In the genomic region with DNA sequence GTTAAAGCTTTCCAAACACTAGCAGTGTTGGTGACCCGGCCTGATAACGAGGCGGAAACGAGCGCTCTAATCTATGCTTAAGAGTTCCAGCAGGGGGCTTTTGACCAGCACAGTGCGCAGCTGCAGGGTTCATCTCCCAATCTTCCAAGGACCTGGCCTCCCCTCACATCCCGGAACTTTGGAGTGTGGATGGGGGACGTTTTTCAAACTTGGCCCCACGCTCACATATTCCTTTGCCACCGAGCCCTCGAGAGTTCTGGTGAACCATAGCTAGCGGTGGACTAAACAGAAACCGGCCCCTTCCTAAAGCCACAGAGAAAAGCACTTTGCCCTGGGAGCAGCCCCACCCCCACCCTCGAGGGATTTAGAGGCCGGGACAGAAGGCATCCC, we compare ENCODE assay signal across 8 mouse cellular contexts. TPM values are rescaled to one million over a fixed set of nuclear protein-coding genes. Genes with fewer than 3 reads are reported as not detected.
DNase-seq lines count a peak whose midpoint lies in the region; ATAC-seq and TF ChIP-seq lines count a peak whose summit lies in the region.

No protein-coding gene starts in this region.

- no peaks in the 10 kb centered on the region for H3K9me3 ChIP-seq in E14TG2a.4 (ENCODE audit: low read length)
- H3K9me3 ChIP-seq in hindbrain, postnatal 0 days (ENCODE audit: low read length) = no peaks in the 10 kb centered on the region
- no peaks in the 10 kb centered on the region for H3K9me3 ChIP-seq in liver, embryonic 16.5 days (replicated peaks; ENCODE audit: control insufficient read depth, low read length)

- TF ChIP-seq CTCF in E14TG2a.4 (conservative IDR thresholded peaks at IDR 0.05; ENCODE audit: low read length) = peak; percentile 33
- TF ChIP-seq CTCF in hindbrain, postnatal 0 days (IDR thresholded peaks at IDR 0.05; ENCODE audit: low read depth) = peak; percentile 67

- ATAC-seq in activated CD4-positive, CD25-positive, alpha-beta regulatory T cell, adult 4 months = peak; percentile 61
- peak; percentile 68 for ATAC-seq in hindbrain, postnatal 0 days
- peak; percentile 53; the same call in 1 of the 2 replicates for ATAC-seq in liver, embryonic 16.5 days (ENCODE audit: low read depth)
- ATAC-seq in erythroid progenitor cell, adult 5-6 weeks (replicated peaks; ENCODE audit: low FRiP score, poor library complexity, severe bottlenecking) = no peak

- H3K4me1 ChIP-seq in E14TG2a.4 (replicated peaks; ENCODE audit: low read depth, low read length) = peaks cover 66% of the 10 kb centered on the region
- H3K4me1 ChIP-seq in hindbrain, postnatal 0 days (ENCODE audit: insufficient read depth, low read length) = no peaks in the 10 kb centered on the region
- H3K4me1 ChIP-seq in liver, embryonic 16.5 days (ENCODE audit: control insufficient read depth, low read depth, low read length) = no peaks in the 10 kb centered on the region; the same call in none of the 2 replicates

- 0 out of 2 replicates have a peak overlapping the region, but pooled peaks have one; percentile 25 for H3K9ac ChIP-seq in hindbrain, postnatal 0 days (replicated peaks; ENCODE audit: low read length)
- H3K9ac ChIP-seq in liver, embryonic 16.5 days (ENCODE audit: low read depth, low read length) = peak overlapping the region; percentile 59

- H3K4me3 ChIP-seq in E14TG2a.4 (replicated peaks; ENCODE audit: low read length) = peak overlapping the region; percentile 85
- H3K4me3 ChIP-seq in hindbrain, postnatal 0 days (ENCODE audit: low read length) = peak overlapping the region; percentile 43
- H3K4me3 ChIP-seq in liver, embryonic 16.5 days (ENCODE audit: low read depth, low read length) = peak overlapping the region; percentile 63

- H3K27me3 ChIP-seq in E14TG2a.4 (ENCODE audit: insufficient read depth, low read length) = no peaks in the 10 kb centered on the region
- peaks cover 32% of the 10 kb centered on the region for H3K27me3 ChIP-seq in hindbrain, postnatal 0 days (ENCODE audit: insufficient read depth, low read length)
- peaks cover 28% of the 10 kb centered on the region for H3K27me3 ChIP-seq in liver, embryonic 16.5 days (ENCODE audit: control insufficient read depth, insufficient read depth, low read depth, low read length)

- H3K27ac ChIP-seq in hindbrain, postnatal 0 days = no peak overlapping the region
- no peak overlapping the region for H3K27ac ChIP-seq in liver, embryonic 16.5 days (ENCODE audit: low read length)

- peak; percentile 49 for DNase-seq in forelimb bud, embryonic 11.5 days (ENCODE audit: low read depth, low spot score)
- DNase-seq in hindbrain, postnatal 0 days (ENCODE audit: low spot score) = peak; percentile 68
- DNase-seq in neural tube, embryonic 10.5 days (ENCODE audit: extremely low spot score, low spot score) = peak; percentile 61
- no peak for DNase-seq in cerebellum, adult 8-10 months

- 2% methylated on average over 15 of the region's 15 CpGs for WGBS in hindbrain, postnatal 0 days
- WGBS in liver, embryonic 16.5 days (ENCODE audit: insufficient replicate concordance) = under 1% methylated on average over 15 of the region's 15 CpGs

- H3K4me2 ChIP-seq in hindbrain, postnatal 0 days (ENCODE audit: low read depth, low read length) = peak overlapping the region; percentile 84
- H3K4me2 ChIP-seq in liver, embryonic 16.5 days (ENCODE audit: low read depth, low read length) = peak overlapping the region; percentile 71

- H3K36me3 ChIP-seq in E14TG2a.4 (ENCODE audit: insufficient read depth, low read length) = peaks cover 66% of the 10 kb centered on the region
- H3K36me3 ChIP-seq in hindbrain, postnatal 0 days (ENCODE audit: insufficient read depth, low read length) = no peaks in the 10 kb centered on the region
- no peaks in the 10 kb centered on the region for H3K36me3 ChIP-seq in liver, embryonic 16.5 days (ENCODE audit: control insufficient read depth, insufficient read depth)

RNA-seq across cellular contexts. Expression of gene Utf1, which starts 6.3 kb away (rescaled TPM):
- polyA plus RNA-seq in activated CD4-positive, CD25-positive, alpha-beta regulatory T cell, adult 4 months (2017; shearing (Covaris generic)) = 1 to 10 TPM in 1 of 2 experiments, under 1 TPM in 1; 0.90 to 2.2 TPM
- total RNA-seq in hindbrain, postnatal 0 days (2014; rRNA removed) = not detected in 2 replicates
- polyA plus RNA-seq in hindbrain, postnatal 0 days (2015; fragmentation: Nextera tagmentation; extraction: Ambion mirVana) = not detected in 2 replicates
- polyA plus RNA-seq in liver, embryonic 16.5 days (2015; fragmentation: Nextera tagmentation; extraction: Ambion mirVana) = not detected in 2 replicates
- total RNA-seq in erythroid progenitor cell, adult 5-6 weeks (2015; ENCODE audit: low replicate concordance) = not detected in 2 replicates
- total RNA-seq in erythroid progenitor cell, adult 5-6 weeks (2017; ENCODE audit: low replicate concordance) = not detected in 2 replicates

RNA-seq across cellular contexts. Expression of gene 6430531B16Rik, which starts 28.7 kb away (rescaled TPM):
- 1 to 10 TPM in 1 of 2 experiments, not detected in 1; 1.2 TPM for polyA plus RNA-seq in activated CD4-positive, CD25-positive, alpha-beta regulatory T cell, adult 4 months (2017; shearing (Covaris generic))
- 2.9 TPM in 1 of 2 replicates, not detected in the other for total RNA-seq in hindbrain, postnatal 0 days (2014; rRNA removed)
- polyA plus RNA-seq in hindbrain, postnatal 0 days (2015; fragmentation: Nextera tagmentation; extraction: Ambion mirVana) = 1.3 and 1.8 TPM in 2 replicates
- polyA plus RNA-seq in liver, embryonic 16.5 days (2015; fragmentation: Nextera tagmentation; extraction: Ambion mirVana) = not detected in 2 replicates
- total RNA-seq in erythroid progenitor cell, adult 5-6 weeks (2015; ENCODE audit: low replicate concordance) = not detected in 2 replicates
- not detected in 2 replicates for total RNA-seq in erythroid progenitor cell, adult 5-6 weeks (2017; ENCODE audit: low replicate concordance)

RNA-seq across cellular contexts. Expression of gene Adam8, which starts 42.5 kb away (rescaled TPM):
- polyA plus RNA-seq in activated CD4-positive, CD25-positive, alpha-beta regulatory T cell, adult 4 months (2017; shearing (Covaris generic)) = 1 to 10 TPM; 9.6 to 9.9 TPM
- 1.7 and 2.2 TPM in 2 replicates for total RNA-seq in hindbrain, postnatal 0 days (2014; rRNA removed)
- 0.48 and 0.57 TPM in 2 replicates for polyA plus RNA-seq in hindbrain, postnatal 0 days (2015; fragmentation: Nextera tagmentation; extraction: Ambion mirVana)
- 1.6 and 1.8 TPM in 2 replicates for polyA plus RNA-seq in liver, embryonic 16.5 days (2015; fragmentation: Nextera tagmentation; extraction: Ambion mirVana)
- total RNA-seq in erythroid progenitor cell, adult 5-6 weeks (2015; ENCODE audit: low replicate concordance) = 9.2 and 9.4 TPM in 2 replicates
- total RNA-seq in erythroid progenitor cell, adult 5-6 weeks (2017; ENCODE audit: low replicate concordance) = 3.3 and 5.2 TPM in 2 replicates

RNA-seq across cellular contexts. Expression of gene Kndc1, which starts 55.4 kb away (rescaled TPM):
- polyA plus RNA-seq in activated CD4-positive, CD25-positive, alpha-beta regulatory T cell, adult 4 months (2017; shearing (Covaris generic)) = under 1 TPM; 0.12 to 0.22 TPM
- 53.6 and 63.1 TPM in 2 replicates for total RNA-seq in hindbrain, postnatal 0 days (2014; rRNA removed)
- 12.7 and 12.8 TPM in 2 replicates for polyA plus RNA-seq in hindbrain, postnatal 0 days (2015; fragmentation: Nextera tagmentation; extraction: Ambion mirVana)
- not detected in 2 replicates for polyA plus RNA-seq in liver, embryonic 16.5 days (2015; fragmentation: Nextera tagmentation; extraction: Ambion mirVana)
- not detected in 2 replicates for total RNA-seq in erythroid progenitor cell, adult 5-6 weeks (2015; ENCODE audit: low replicate concordance)
- total RNA-seq in erythroid progenitor cell, adult 5-6 weeks (2017; ENCODE audit: low replicate concordance) = not detected in 2 replicates
